Mouse (Mus musculus): ENCODE results near the gene Nr1i3. TPM values are rescaled to one million over a fixed set of nuclear protein-coding genes. Genes with fewer than 3 reads are reported as not detected.
"Not testable (repeated sequence)": the region's sequence is repeated elsewhere in the genome, so short reads cannot be mapped to it uniquely, and the experiment has no call there.

Gene Nr1i3
- total RNA-seq, 1 experiment from 2014 or later, result 0.32 TPM

- ATAC-seq (replicated peaks; ENCODE audit: low read depth, poor library complexity, severe bottlenecking), result no peak
Observed at GRCm38 (mm10) chr1:171226780-171227179, 13.0 kb downstream of the Nr1i3 start.

DNA sequence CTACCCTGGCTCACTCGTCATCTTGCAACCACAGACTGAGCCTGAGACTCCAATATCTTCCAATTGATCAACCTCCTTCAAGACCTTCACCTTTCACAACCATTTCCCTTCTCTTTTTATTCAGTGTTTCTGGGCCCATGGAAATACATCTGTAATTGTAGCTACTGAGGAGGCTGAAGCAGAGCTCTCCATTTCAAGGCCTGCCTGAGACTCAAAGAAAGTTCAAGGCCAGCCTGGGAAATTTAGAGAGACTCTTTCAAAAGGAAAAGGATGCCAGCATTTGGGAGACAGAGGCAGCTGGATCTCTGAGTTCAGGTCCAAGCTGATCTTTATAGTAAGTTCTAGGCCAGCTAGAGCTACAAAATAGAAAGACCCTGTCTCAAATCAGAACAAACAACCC is 14.1 kb downstream of the Nr1i3 start:
- ATAC-seq (replicated peaks; ENCODE audit: low read depth, poor library complexity, severe bottlenecking), result no peak

DNA sequence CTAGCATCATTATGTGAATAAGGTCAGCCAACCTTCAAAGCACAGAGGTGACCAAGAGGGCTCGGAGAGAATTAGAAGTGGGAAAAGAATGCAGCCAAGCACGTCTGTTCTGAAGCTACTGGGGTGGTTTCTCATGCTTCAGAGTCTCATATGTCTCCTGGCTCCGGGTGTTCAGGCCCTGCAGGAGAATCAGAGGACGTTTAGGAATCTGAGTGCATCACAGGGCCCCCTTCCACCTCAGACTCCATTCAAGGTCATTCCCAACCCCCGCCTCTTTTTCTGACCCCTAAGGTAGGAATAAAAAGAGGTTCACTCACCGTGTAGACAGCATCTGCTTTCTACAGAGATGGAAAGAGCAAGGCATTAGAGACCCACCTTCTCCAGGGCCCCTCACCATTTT is 16.0 kb downstream of the Nr1i3 start:
- no peak for ATAC-seq (replicated peaks; ENCODE audit: low read depth, poor library complexity, severe bottlenecking)

DNA sequence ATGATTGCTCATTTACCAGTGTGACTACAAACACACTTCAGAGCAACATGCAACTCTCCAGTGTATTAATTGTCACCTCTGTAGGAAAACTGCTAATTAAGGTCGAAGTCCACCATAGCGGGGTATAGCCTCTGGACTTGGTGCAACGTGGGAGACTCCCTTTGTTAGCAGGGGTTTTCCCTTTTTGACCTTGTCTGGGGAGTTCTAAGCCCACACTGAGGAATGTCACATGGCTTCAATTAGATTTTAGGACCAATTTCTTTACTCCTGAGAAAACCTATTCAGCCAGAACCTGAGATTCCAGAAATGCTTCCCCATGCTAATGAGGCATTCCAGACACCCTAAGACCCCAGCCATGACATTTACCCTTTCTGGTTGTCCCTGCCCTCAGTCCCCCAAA is 16.4 kb downstream of the Nr1i3 start:
- ATAC-seq (replicated peaks; ENCODE audit: low read depth, poor library complexity, severe bottlenecking), result no peak

DNA sequence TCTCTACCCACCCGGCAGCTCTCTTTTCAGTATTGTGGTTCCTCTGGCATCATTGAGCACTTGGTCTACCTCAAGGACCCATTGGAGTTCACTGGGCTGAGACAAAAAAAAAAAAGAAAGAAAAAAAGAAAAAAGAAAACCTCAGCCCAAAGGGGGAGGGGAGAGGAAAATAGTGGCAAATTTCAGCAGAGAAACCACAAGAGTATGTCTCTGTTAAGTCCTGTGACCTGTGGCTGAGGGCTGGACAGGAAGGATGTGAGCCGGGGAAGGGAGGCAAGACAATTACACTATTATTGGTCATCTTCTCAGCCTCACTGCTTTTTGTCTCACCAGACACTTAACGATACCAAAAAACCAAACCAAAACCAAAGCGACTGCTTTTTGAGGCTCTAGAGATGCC is 18.1 kb downstream of the Nr1i3 start:
- peak; percentile 57 for ATAC-seq (replicated peaks; ENCODE audit: low read depth, poor library complexity, severe bottlenecking)

GRCm38 (mm10) chr1:171232348-171232747 is 18.6 kb downstream of the Nr1i3 start:
- ATAC-seq (replicated peaks; ENCODE audit: low read depth, poor library complexity, severe bottlenecking), result no peak

DNA sequence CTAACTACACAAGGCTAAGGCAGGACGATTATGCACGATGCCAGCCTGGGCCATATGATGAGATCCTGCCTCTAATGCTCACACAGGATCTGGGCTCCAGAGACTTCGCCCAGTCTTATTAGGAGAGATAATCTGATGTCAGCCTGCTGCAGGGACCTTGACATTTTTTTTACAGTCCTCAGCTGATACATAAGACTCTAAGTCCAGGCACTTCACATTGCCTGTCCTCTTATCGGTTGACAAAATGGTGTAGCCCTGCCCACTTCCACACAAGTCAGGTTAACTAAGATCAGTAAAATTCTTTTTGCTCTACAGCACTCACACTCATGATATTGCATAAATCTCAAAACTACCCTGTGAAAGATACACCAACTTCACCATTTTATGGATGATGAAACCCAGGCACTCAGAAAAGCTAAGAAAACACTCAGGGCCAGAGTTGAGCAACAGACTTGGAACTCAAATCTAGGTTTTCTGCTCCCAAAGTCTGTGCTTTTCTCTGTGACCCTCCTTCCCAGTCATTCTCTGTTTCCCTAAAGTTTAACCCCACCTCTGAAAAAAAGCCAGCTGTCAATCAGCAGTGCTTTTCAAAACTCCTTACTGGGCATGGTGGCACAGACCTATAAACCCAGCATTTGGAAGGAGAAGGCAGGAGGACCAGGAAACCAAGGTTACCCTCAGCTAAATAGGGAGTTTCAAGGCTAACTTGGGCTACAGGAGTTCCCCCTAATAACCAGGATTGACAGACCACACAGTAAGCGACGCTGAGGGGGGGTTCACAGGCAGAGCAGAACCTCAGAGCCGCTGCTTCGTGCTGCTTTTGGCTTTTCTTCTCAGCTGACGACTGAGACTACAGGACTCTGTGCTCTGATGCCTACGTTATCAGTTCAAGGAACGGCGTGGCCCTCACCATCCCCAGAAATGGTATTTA is 19.3 kb downstream of the Nr1i3 start:
- ATAC-seq (replicated peaks; ENCODE audit: low read depth, poor library complexity, severe bottlenecking), result no peak

DNA sequence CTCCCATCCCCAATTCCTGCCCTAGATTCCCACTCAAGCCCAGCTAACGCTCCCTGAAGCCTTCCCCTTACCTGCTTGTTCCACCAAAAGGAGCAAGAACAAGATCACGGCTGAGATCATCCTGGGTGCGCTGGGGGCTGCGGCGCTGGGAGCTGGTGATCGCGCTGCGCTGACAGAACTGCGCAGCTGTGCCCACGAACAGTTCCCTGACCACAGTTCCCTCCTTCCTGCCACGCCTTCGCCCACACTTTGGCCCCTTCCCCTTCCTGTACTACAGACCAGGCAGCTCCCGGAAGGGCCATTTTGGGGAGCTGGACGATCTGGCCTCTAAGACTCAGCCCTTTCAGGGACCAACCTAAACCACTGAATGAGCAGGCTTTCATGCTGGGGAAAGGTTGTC is 20.4 kb downstream of the Nr1i3 start, which contains the start of gene Fcer1g:
Gene Fcer1g (minus strand): TSS at position 240 of the 400 bp plus-strand sequence.
- peak; percentile 67 for ATAC-seq (replicated peaks; ENCODE audit: low read depth, poor library complexity, severe bottlenecking)

- peak; percentile 22 for ATAC-seq (replicated peaks; ENCODE audit: low read depth, poor library complexity, severe bottlenecking)
Observed at GRCm38 (mm10) chr1:171234538-171234937, 20.8 kb downstream of the Nr1i3 start.

DNA sequence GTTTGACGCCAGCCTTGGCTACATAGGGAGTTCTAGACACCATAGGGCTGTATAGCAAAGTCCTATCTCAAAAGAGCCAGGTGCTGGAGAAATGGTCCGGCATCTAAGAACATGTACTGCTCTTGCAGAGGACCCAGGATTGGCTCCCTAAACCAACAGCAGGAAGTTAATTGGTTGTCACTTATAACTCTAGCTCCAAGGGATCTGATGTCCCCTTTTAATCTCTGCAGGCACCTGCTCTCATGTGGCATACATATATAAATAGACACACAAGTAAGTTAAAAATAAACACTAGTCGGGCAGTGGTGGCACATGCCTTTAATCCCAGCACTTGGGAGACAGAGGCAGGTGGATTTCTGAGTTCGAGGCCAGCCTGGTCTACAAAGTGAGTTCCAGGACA is 22.0 kb downstream of the Nr1i3 start:
- no peak for ATAC-seq (replicated peaks; ENCODE audit: low read depth, poor library complexity, severe bottlenecking)

- ATAC-seq (replicated peaks; ENCODE audit: low read depth, poor library complexity, severe bottlenecking), result no peak
Observed at GRCm38 (mm10) chr1:171237438-171237837, 23.7 kb downstream of the Nr1i3 start.

- peak; percentile 73 for ATAC-seq (replicated peaks; ENCODE audit: low read depth, poor library complexity, severe bottlenecking)
Observed at GRCm38 (mm10) chr1:171238463-171238862, 24.7 kb downstream of the Nr1i3 start.

DNA sequence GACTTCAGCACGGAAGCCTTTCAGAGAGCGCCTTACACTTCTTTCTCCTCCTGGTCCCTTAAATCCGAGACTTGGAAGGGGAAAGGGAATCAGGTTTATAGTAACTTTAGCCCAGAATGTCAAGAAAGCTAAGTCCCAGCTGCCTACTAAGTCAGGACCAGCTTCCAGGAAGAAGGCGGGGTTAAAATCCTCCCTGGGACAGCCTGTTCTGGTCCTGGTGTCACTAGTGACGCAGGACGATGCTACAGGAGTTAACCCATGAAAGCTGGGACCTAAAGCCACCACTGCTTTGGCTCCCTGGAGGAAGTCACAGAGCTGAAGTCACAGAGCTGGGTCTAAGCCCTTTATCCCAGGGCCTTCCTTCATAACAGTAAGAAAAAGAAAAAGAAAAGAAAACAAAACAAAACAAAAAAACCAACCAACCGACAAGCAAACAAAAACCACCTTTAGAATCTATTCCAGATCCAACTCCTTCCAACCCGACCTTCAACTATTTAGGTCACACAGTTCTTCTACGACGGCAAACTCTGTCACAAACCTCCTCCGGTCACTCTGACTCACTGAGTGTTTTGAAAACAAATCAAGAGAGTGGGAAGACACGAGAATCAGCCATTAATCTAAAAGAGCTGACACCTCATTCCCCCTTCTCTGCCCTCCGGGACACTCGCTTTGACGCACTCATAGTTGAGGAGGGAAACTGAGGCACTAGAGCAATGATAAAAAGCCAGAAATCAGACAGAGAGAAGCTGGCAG is 26.4 kb downstream of the Nr1i3 start:
- ATAC-seq (replicated peaks; ENCODE audit: low read depth, poor library complexity, severe bottlenecking), result no peak

DNA sequence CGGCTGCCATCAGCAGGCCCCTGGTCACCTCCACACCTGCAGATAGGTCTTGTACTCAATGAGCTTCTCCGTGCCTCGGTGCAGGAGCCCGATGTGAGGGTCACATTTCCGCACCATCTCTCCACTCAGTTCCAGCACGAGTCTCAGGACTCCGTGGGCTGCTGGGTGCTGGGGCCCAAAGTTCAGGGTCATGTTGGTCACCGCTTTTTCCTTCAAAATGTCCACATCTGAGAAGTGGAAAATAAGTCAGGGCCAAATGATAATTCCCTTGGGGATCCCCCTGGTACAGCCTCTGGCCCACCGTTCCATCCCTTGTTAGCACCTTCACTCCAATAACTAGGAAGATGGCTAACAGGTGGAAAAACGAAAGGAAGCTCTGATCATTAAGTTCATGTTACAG is 27.1 kb downstream of the Nr1i3 start:
- no peak for ATAC-seq (replicated peaks; ENCODE audit: low read depth, poor library complexity, severe bottlenecking)

- ATAC-seq (replicated peaks; ENCODE audit: low read depth, poor library complexity, severe bottlenecking), result not testable (repeated sequence)
Observed at GRCm38 (mm10) chr1:171241952-171242351, 28.2 kb downstream of the Nr1i3 start.

DNA sequence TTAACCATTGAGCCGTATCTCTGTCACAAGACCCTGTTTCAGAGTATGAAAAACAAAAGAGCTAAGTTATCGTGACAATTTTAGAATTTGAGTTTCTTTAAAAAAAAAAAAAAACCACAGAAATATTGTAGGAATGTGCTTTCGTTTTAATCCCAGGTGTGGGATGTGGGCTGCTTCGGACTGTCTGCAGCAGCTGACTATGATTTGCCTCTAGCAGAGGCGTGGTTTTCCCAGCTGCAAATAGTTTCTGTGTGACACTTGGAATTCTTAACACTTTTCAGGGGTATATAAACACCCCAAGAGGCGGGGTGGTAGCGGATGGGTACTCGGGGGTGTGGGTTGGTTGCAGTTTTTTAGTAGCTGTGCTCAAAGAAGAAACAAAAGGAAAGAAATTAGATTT is 31.6 kb downstream of the Nr1i3 start:
- ATAC-seq (replicated peaks; ENCODE audit: low read depth, poor library complexity, severe bottlenecking), result no peak

GRCm38 (mm10) chr1:171246709-171247452 is 33.1 kb downstream of the Nr1i3 start:
- peak; percentile 97 for ATAC-seq (replicated peaks; ENCODE audit: low read depth, poor library complexity, severe bottlenecking)

GRCm38 (mm10) chr1:171247453-171247841 is 33.7 kb downstream of the Nr1i3 start:
- peak; percentile 16 for ATAC-seq (replicated peaks; ENCODE audit: low read depth, poor library complexity, severe bottlenecking)

DNA sequence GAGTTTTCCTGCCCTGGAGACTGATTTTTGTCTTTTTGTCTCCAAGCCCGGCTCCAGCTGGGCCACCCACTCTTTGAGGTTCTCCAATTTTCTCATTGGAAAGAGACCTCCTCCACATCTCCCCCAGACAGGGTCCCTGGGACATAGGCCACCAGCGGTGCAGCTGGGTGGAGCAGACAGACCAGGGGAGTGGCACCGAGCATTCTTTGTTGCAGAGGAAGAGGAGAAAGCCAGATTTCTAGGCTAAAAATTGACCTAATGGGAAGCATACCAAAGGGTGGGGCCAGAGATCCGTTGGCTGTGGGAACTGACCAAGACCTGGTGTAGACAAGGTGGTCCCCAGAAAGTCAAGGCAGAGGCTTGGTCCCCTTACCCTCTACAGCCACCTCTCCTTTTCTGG is 34.1 kb downstream of the Nr1i3 start:
- no peak for ATAC-seq (replicated peaks; ENCODE audit: low read depth, poor library complexity, severe bottlenecking)

DNA sequence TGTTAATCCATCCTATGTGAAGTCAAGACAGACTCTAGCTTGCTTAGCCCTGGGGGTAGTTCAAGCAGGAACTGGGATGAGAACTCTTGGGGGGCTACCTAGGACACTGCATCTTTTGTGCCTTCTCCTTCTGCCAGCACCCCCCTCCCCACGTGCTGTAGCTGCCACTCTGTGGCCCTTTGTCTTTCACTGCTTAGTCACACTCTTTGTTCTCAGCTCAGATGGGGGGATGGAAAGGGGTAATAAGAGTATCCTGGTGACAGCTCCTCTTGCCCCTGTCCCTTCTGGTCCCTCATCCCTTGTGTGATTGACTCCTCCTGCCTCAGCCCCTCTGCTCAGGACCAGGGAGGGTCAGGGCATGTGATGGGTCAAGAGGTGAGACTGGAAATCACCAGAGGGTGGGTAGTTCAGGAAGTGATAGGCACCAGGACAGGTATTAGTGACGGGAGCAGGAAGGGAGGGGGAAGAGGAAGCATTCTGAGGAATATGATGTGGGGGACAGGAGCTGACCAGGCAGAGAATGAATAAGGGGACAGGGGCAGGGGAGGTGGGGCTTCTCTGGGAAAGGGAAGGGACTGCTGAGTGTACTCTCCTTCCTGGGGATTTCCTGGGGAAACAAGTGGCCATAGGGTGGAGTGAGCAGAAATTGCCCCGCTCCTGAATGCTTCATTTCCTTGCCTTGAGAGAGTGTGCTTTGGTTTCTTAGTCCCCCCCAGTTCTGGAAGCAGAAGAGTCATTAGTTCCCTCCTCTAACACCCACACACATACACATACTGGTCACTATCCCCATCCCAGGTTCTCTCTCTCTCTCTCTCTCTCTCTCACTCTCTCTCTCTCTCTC is 34.8 kb downstream of the Nr1i3 start:
- no peak for ATAC-seq (replicated peaks; ENCODE audit: low read depth, poor library complexity, severe bottlenecking)

Data from common myeloid progenitor, adult 5-6 weeks (primary cell).